Mouse (Mus musculus): ENCODE results near the gene Syt9. TPM values are rescaled to one million over a fixed set of nuclear protein-coding genes. Genes with fewer than 3 reads are reported as not detected.

Syt9 gene
- polyA plus RNA-seq, 1 experiment from 2014 or later = 4.2 TPM

DNA sequence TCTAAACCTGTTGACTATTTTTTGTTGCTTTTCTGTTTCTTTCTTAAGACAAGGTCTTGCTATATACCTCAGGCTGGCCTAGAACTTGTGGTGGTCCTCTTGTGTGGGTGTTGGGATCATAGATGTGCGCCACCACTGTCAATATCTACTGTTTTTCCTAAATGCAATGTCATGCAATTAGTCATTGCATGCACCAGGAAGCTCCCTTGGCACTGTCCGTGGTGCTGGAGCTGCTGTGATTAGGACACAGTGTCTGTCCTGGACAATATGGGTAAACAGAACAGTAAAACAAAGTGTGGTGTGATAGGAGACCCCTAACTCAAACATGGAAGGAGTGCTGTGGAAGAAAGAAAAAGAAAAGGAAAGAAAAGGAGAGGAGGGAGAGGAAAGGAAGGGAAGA, 22.2 kb downstream of the Syt9 start:
- Histone ChIP-seq H3K27ac (no peak overlapping the region), H3K27me3 (no peaks in the 10 kb centered on the region), H3K4me1 (no peaks in the 10 kb centered on the region), H3K4me3 (no peak overlapping the region), H3K36me3 (no peaks in the 10 kb centered on the region), H3K9me3 (no peaks in the 10 kb centered on the region), H3K4me2 (no peak overlapping the region), H3K9ac (no peak overlapping the region)
- 59% methylated on average over 2 of the region's 2 CpGs for WGBS
- ATAC-seq (ENCODE audit: insufficient number of reproducible peaks, insufficient read depth, low FRiP score, low TSS enrichment, low read depth) = no peak

DNA sequence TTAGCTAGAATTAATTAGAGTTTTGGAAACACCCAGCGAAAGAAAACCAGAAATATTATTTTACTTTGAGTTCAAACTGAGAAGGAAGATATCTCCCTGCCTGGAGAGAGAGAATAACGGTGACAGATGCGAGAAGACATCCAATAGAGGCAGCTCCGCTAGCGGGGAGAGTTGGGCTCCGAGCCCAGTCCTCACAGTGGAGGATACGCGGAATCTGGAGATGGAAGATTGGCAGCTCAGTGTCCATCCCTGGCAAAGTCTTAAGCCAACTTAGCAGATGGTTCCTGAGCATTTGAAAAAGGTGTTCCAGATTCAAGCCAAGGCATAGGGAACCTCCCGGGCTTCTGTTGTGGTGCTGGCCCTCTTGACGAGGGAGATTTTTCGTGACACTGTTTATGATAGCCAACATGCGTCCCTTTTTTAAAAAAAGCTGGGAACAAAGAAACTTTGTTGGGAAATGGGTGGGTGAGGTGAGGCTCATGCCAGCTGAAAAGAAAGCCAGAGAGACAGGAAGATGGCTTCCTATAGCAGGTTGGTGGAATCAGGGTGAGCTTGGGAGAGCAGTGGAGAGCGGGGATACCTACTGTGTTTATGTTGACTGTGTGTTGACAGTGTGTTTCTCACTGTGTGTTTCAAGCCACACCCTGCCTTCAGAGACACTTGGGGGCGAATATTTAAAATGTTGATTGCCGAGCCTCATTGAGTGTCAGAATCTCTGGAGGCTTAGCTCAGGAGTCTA, 29.7 kb downstream of the Syt9 start:
- H3K9me3 ChIP-seq = no peaks in the 10 kb centered on the region
- no peak for ATAC-seq (ENCODE audit: insufficient number of reproducible peaks, insufficient read depth, low FRiP score, low TSS enrichment, low read depth)
- WGBS = 84% methylated on average over 15 of the region's 15 CpGs
- no peak overlapping the region for H3K27ac ChIP-seq
- H3K4me3 ChIP-seq = no peak overlapping the region
- H3K36me3 ChIP-seq = no peaks in the 10 kb centered on the region
- H3K27me3 ChIP-seq = no peaks in the 10 kb centered on the region
- no peaks in the 10 kb centered on the region for H3K4me1 ChIP-seq
- no peak overlapping the region for H3K9ac ChIP-seq
- H3K4me2 ChIP-seq = no peak overlapping the region

DNA sequence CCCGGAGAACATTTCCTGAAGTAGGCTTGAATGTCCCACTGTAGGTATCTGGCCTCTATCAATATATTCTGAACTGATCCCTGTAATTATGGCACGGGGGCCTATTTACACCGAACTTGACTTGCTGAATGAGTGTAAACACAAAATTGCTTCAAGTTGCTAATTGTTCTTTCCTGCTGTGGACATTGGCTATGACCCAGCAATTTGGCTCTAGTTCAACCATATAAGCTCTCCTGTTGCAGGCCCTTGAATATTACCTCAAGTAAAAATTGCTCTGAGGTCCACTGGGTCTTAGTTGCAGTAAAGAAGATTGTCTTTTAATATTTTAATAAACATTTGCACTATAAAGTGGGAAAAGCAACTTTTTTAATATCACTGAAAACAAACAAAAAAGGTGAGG, 32.7 kb downstream of the Syt9 start:
- Histone ChIP-seq H3K4me1 (no peaks in the 10 kb centered on the region), H3K4me2 (no peak overlapping the region), H3K27me3 (no peaks in the 10 kb centered on the region), H3K36me3 (no peaks in the 10 kb centered on the region), H3K27ac (no peak overlapping the region), H3K9ac (no peak overlapping the region), H3K9me3 (no peaks in the 10 kb centered on the region), H3K4me3 (no peak overlapping the region)
- WGBS = 87% methylated on average over 3 of the region's 3 CpGs
- ATAC-seq (ENCODE audit: insufficient number of reproducible peaks, insufficient read depth, low FRiP score, low TSS enrichment, low read depth) = no peak

DNA sequence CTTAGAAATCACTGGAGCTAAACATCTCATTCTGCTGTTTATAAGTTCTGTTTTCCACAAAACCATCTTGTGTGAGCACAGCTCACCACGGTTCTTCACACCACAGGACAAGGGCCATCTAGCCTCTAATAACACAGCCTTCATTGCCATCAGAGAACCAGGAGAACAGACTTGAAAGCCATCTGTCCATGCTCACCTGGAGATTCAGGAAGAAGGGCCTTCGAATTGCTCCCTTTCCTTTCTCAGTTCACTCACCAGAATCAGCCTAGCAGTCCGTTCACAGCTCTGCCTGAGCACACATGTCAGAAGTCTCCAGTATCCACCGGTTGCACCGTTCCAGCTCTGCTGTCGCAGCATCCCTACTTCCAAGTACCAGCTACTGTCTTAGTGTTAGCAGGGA, 44.4 kb downstream of the Syt9 start:
- ATAC-seq (ENCODE audit: insufficient number of reproducible peaks, insufficient read depth, low FRiP score, low TSS enrichment, low read depth) = no peak
- 87% methylated on average over 6 of the region's 6 CpGs for WGBS
- H3K36me3 ChIP-seq = no peaks in the 10 kb centered on the region
- H3K27ac ChIP-seq = no peak overlapping the region
- H3K27me3 ChIP-seq = no peaks in the 10 kb centered on the region
- H3K4me1 ChIP-seq = peaks cover 4% of the 10 kb centered on the region
- H3K4me2 ChIP-seq = no peak overlapping the region
- H3K9me3 ChIP-seq = 0 out of 2 replicates have a peak, but pooled peaks cover 3% of the 10 kb centered on the region
- H3K9ac ChIP-seq = no peak overlapping the region
- H3K4me3 ChIP-seq = no peak overlapping the region

DNA sequence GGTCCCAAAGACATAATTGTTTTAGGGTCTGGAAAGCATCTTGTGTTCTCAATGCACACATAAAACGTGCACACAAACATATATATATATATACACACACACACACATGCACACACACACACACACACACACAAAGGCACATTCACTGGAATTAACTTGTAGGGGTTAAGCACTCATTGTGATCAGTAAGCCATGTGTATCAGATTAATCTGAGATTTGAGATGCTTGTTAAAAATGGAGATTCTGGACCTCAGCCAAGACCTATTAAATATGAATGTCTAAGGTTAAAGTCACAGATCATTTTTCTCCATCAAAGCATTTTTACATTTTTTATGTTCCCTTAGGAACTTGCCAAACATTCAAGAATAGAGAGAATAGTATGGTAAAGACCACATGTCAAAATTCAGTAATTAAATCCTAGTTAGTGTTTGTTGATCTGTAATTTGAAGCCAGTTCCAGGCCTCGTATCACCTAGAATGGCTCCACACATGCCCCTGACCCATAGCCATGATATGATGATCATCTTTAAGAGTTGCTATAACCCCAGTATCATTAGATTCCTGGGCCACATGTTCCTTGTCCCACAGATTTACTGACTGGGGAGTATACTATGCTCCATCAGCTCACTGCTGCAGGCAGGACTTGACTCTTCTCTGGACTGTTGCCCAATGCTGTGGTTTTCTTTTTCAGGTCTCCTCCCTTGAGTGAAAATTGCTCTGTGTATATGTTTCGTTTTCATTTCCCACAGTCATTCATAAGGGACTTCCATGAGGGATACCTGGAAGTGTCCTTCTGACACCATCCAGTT, 46.7 kb downstream of the Syt9 start:
- 21% methylated on average over 3 of the region's 3 CpGs for WGBS
- Histone ChIP-seq H3K4me2 (no peak overlapping the region), H3K4me1 (peaks cover 4% of the 10 kb centered on the region), H3K9me3 (0 out of 2 replicates have a peak, but pooled peaks cover 3% of the 10 kb centered on the region), H3K9ac (no peak overlapping the region), H3K27me3 (no peaks in the 10 kb centered on the region), H3K36me3 (no peaks in the 10 kb centered on the region), H3K4me3 (no peak overlapping the region), H3K27ac (no peak overlapping the region)
- ATAC-seq (ENCODE audit: insufficient number of reproducible peaks, insufficient read depth, low FRiP score, low TSS enrichment, low read depth) = 0 out of 2 replicates have a peak, but pooled peaks have one; percentile 52

DNA sequence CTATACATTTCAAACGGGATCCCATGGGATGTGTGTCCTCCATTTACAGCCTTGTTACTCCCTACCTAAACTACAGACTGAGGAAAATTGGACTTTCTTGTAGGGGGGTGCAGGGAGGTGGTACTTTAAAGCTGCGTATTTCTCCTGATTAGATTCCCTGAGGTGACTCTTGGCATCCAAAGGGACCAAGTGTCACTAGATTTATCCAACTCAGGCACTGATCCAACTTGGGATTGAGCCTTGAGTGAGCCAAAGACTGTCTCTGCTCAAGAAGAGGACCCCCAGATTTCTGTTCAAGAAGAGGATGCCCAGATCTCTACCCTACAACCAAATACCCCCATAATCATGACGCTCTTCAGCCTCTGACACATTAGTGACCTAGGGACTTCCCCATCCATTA, 66.9 kb downstream of the Syt9 start:
- no peak for ATAC-seq (ENCODE audit: insufficient number of reproducible peaks, insufficient read depth, low FRiP score, low TSS enrichment, low read depth)
- 88% methylated on average over 3 of the region's 3 CpGs for WGBS

DNA sequence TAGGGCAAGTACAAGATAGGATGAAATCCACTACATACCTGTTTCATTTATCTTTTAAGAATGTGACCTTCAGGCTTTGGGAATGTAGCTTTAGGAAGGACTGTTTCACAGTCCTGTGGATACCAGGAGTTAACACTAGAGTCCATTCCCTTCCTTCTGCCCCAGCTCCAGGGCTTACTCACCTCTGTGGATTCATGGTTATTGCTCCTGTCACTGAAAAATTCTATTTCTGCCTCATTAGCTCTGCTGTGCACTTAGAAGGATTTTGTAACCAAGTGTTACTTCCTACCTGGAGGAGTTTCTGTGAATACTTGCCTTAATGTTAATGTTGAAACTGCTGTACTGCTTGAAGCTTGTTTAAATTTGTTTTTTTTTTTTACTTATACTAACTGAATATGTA, 74.1 kb downstream of the Syt9 start:
- ATAC-seq (ENCODE audit: insufficient number of reproducible peaks, insufficient read depth, low FRiP score, low TSS enrichment, low read depth) = no peak
- H3K4me2 ChIP-seq = no peak overlapping the region
- H3K27me3 ChIP-seq = no peaks in the 10 kb centered on the region
- no peak overlapping the region for H3K4me3 ChIP-seq
- H3K36me3 ChIP-seq = no peaks in the 10 kb centered on the region
- no peaks in the 10 kb centered on the region for H3K9me3 ChIP-seq
- H3K9ac ChIP-seq = no peak overlapping the region
- H3K4me1 ChIP-seq = no peaks in the 10 kb centered on the region
- H3K27ac ChIP-seq = no peak overlapping the region

More for the DNA sequence above, 66.9 kb downstream of the Syt9 start:
- H3K27me3 ChIP-seq = no peaks in the 10 kb centered on the region
- no peak overlapping the region for H3K4me3 ChIP-seq
- H3K4me1 ChIP-seq = no peaks in the 10 kb centered on the region
- H3K4me2 ChIP-seq = no peak overlapping the region
- no peaks in the 10 kb centered on the region for H3K36me3 ChIP-seq
- H3K9ac ChIP-seq = no peak overlapping the region
- no peak overlapping the region for H3K27ac ChIP-seq
- H3K9me3 ChIP-seq = no peaks in the 10 kb centered on the region

DNA sequence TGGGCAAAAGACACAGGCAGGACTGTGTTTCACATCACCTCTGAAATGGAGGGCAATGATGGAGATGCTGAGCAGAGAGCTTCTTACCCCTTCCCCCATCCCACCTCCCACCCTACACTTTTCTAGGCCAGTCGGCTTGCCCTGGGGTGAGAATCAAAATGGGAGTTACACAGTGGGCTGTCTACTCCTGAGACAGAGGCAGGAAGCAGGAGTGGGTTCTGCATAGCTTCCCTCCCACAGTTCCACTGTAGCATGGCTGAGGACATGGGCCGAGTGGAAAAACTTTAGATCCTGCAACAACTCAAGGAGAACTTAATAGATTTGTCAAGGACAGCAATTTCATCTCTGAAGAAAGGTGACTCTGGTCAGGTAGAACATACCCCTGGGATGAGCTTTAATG, 84.1 kb downstream of the Syt9 start:
- no peaks in the 10 kb centered on the region for H3K36me3 ChIP-seq
- ATAC-seq (ENCODE audit: insufficient number of reproducible peaks, insufficient read depth, low FRiP score, low TSS enrichment, low read depth) = no peak
- H3K9me3 ChIP-seq = no peaks in the 10 kb centered on the region
- no peak overlapping the region for H3K27ac ChIP-seq
- no peaks in the 10 kb centered on the region for H3K27me3 ChIP-seq
- no peak overlapping the region for H3K4me2 ChIP-seq
- no peaks in the 10 kb centered on the region for H3K4me1 ChIP-seq
- no peak overlapping the region for H3K4me3 ChIP-seq
- WGBS = 55% methylated on average over 2 of the region's 2 CpGs
- H3K9ac ChIP-seq = no peak overlapping the region

DNA sequence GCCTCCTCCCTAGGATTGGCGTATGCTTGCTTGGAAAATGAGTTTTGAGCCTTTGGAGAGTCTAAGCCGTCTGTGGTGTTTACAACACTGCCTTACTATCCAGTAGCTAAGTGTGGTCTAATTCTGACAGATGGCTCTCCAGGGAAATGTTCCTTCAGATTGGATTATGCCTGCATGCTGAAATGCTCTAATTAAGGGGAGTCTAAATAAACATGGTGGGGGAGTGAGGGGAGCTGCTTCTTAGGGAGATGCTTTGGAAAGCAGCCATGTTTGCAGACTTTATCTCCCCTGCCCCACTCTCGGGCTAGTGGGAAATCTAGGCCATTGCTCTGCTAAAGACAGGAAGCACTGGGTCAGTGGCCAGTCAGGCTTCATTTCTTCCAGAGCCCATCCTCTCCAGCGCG, 84.6 kb downstream of the Syt9 start:
- H3K4me3 ChIP-seq = no peak overlapping the region
- ATAC-seq (ENCODE audit: insufficient number of reproducible peaks, insufficient read depth, low FRiP score, low TSS enrichment, low read depth) = no peak
- WGBS = 69% methylated on average over 5 of the region's 5 CpGs
- H3K27ac ChIP-seq = no peak overlapping the region
- H3K9me3 ChIP-seq = no peaks in the 10 kb centered on the region
- H3K4me1 ChIP-seq = no peaks in the 10 kb centered on the region
- no peaks in the 10 kb centered on the region for H3K36me3 ChIP-seq
- no peak overlapping the region for H3K4me2 ChIP-seq
- no peak overlapping the region for H3K9ac ChIP-seq
- no peaks in the 10 kb centered on the region for H3K27me3 ChIP-seq

DNA sequence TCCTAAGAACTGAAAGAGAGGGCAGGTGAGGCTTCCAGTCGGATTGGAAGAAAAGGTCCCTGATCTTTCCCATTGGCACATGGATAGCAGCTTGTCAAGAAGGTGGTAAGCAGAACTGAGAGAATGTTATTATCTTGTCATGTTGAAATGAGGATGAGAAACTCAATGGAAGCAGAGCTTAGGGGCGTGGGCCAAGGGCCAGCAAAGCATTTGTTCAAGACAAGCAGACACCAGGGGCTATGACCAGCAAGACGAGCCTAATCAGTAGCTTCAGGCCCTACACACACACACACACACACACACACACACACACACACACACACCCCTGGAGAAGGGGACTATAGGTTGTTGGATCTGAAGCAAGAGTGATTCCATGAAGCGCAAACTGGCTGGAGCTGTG, 90.6 kb downstream of the Syt9 start:
- no peak overlapping the region for H3K27ac ChIP-seq
- no peak overlapping the region for H3K4me2 ChIP-seq
- no peak overlapping the region for H3K9ac ChIP-seq
- no peaks in the 10 kb centered on the region for H3K27me3 ChIP-seq
- H3K4me3 ChIP-seq = no peak overlapping the region
- no peaks in the 10 kb centered on the region for H3K4me1 ChIP-seq
- H3K9me3 ChIP-seq = no peaks in the 10 kb centered on the region
- 76% methylated on average over 4 of the region's 4 CpGs for WGBS
- H3K36me3 ChIP-seq = no peaks in the 10 kb centered on the region
- ATAC-seq (ENCODE audit: insufficient number of reproducible peaks, insufficient read depth, low FRiP score, low TSS enrichment, low read depth) = no peak

DNA sequence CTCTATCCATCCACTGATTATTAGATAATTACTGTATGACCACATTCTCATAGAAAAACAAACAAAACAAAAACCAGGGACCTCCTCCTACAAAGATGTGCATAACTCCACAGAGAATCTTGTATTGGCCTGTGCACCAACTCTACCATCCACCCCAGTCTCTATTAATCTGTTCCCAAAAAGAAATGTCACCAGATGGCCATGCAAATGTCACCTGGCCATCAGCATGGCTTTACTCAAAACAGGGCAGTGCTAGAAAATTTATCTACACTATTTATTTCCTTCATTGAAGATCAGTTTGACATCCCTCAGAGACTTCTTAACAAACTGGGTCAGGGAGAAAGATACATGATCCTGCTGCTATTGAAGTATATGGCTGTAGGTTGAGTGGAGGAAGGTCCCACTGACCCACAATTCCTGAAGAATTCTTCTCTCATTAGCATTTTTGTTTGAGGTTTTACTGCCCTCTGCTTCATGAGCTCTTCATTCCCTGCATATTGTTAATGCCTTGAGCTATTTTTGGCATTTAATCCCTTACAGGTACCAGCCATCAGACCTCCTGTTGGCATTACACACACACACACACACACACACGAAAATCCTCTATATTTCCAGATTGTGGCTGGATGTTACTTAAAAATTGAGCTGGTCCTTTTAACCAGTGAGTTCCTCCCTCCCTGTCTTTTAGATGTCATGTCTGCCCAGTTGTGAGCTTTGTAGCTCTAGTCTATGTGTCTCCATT, 91.3 kb downstream of the Syt9 start:
- H3K36me3 ChIP-seq = no peaks in the 10 kb centered on the region
- no peak overlapping the region for H3K27ac ChIP-seq
- ATAC-seq (ENCODE audit: insufficient number of reproducible peaks, insufficient read depth, low FRiP score, low TSS enrichment, low read depth) = no peak
- no peaks in the 10 kb centered on the region for H3K9me3 ChIP-seq
- no peak overlapping the region for H3K4me2 ChIP-seq
- H3K4me3 ChIP-seq = no peak overlapping the region
- 58% methylated on average over 1 of the region's 1 CpGs for WGBS
- H3K9ac ChIP-seq = no peak overlapping the region
- no peaks in the 10 kb centered on the region for H3K4me1 ChIP-seq
- no peaks in the 10 kb centered on the region for H3K27me3 ChIP-seq

All from embryonic facial prominence, embryonic 13.5 days (tissue).